Comparison of ENCODE assay signal across 23 mouse cellular contexts in the genomic region with DNA sequence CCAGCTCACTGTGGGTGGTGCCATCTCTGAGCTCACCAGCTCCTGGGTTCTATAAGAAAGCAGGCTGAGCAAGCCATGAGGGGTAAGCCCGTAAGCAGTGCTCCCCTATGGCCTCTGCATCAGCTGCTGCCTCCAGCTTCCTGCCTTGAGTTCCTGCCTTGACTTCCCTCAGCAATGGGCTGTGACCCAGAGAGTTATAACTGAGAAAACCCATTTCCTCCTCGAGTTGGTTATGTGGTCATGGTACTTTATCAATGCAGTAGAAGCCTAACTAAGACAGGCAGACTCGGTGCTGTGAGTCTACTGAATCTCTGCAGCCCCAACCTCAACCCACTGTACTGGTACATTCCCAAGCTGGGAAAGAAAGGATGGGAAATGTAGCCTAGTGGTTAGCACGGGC.
"Had no signal": no experiment of that assay in that cellular context is flagged by ENCODE, and none has a peak within 500 bp of the region (broad histone marks: within the 10 kb centered on the region; RNA-seq: fewer than 3 reads in every experiment).

No protein-coding gene starts in this region.

- ATAC-seq: lung, postnatal 0 days; midbrain, embryonic 13.5 days; midbrain, embryonic 16.5 days had no signal

- H3K36me3 ChIP-seq: limb, embryonic 12.5 days; limb, embryonic 15.5 days; liver, embryonic 15.5 days; midbrain, embryonic 10.5 days; midbrain, embryonic 13.5 days; stomach, embryonic 15.5 days had no signal

- H3K27ac ChIP-seq: limb, embryonic 12.5 days; limb, embryonic 15.5 days; liver, embryonic 12.5 days; liver, embryonic 15.5 days; macrophage; midbrain, embryonic 10.5 days; midbrain, embryonic 13.5 days; stomach, embryonic 15.5 days had no signal

- H3K9ac ChIP-seq: limb, embryonic 12.5 days; limb, embryonic 15.5 days; liver, embryonic 12.5 days; liver, embryonic 15.5 days; midbrain, embryonic 13.5 days; stomach, embryonic 15.5 days had no signal

- H3K27me3 ChIP-seq: limb, embryonic 12.5 days; limb, embryonic 15.5 days; liver, embryonic 12.5 days; liver, embryonic 15.5 days; midbrain, embryonic 13.5 days; stomach, embryonic 15.5 days had no signal

- H3K9me3 ChIP-seq: limb, embryonic 15.5 days; stomach, embryonic 15.5 days had no signal

- DNase-seq: kidney, adult 18-20 months; kidney, adult 9 months; kidney, postnatal 14 days; kidney, postnatal 4 days; left cerebral cortex, postnatal 4 days; lung, adult 2 months; right cerebral cortex, adult 18-20 months; right cerebral cortex, postnatal 14 days; right cerebral cortex, postnatal 4 days; thymus, adult 2 months; thymus, postnatal 36 days had no signal

- H3K4me1 ChIP-seq: limb, embryonic 15.5 days; megakaryocyte, embryonic 14.5 days; midbrain, embryonic 13.5 days had no signal

- H3K4me2 ChIP-seq: limb, embryonic 12.5 days; limb, embryonic 15.5 days; liver, embryonic 15.5 days; midbrain, embryonic 13.5 days had no signal

- H3K4me3 ChIP-seq: limb, embryonic 12.5 days; limb, embryonic 15.5 days; liver, embryonic 12.5 days; liver, embryonic 15.5 days; megakaryocyte, embryonic 14.5 days; midbrain, embryonic 10.5 days; midbrain, embryonic 13.5 days; myocyte; stomach, embryonic 15.5 days had no signal
